Mouse (Mus musculus) kidney, embryonic 15.5 days (tissue): ENCODE measurements at regions not wholly inside any gene's neighbourhood (a gene's known extent, or its start where the extent isn't known, plus 50 kb on each side); places are given as distances from the start of the nearest gene placed in this dataset. TPM values are rescaled to one million over a fixed set of nuclear protein-coding genes. Genes with fewer than 3 reads are reported as not detected.

ENCODE experiments used
- ATAC-seq: fragments of 200-750 bp; cut with Nextera tagmentation; replicated peaks from 2 replicates; pipeline ENCODE4 v1.8.0; 2017; ENCODE audit warnings: moderate TSS enrichment; ENCODE audit not compliant: low FRiP score
- H3K27ac ChIP-seq: fragments of 300-500 bp; sonication (generic); 2 replicates; pipeline ENCODE4 v1.5.1; 2015; ENCODE audit warnings: mild to moderate bottlenecking, inconsistent platforms
- H3K27me3 ChIP-seq: fragments of 300-500 bp; sonication (generic); 2 replicates; pipeline ENCODE4 v1.6.1; 2015; ENCODE audit warnings: inconsistent platforms
- H3K36me3 ChIP-seq: fragments of 300-500 bp; sonication (generic); 2 replicates; pipeline ENCODE4 v1.6.1; 2015; ENCODE audit warnings: inconsistent platforms
- H3K4me1 ChIP-seq: fragments of 300-500 bp; sonication (generic); 2 replicates; pipeline ENCODE4 v1.6.1; 2015; ENCODE audit warnings: inconsistent platforms
- H3K4me2 ChIP-seq: fragments of 300-500 bp; sonication (generic); 2 replicates; pipeline ENCODE4 v1.6.1; 2015; ENCODE audit warnings: moderate library complexity, mild to moderate bottlenecking, inconsistent platforms
- H3K4me3 ChIP-seq: fragments of 300-500 bp; sonication (generic); replicated peaks from 2 replicates; pipeline ENCODE4 v1.5.1; 2015; ENCODE audit warnings: mild to moderate bottlenecking, inconsistent platforms
- H3K9ac ChIP-seq: fragments of 300-500 bp; sonication (generic); 2 replicates; pipeline ENCODE4 v1.6.1; 2015; ENCODE audit warnings: mild to moderate bottlenecking, inconsistent platforms
- H3K9me3 ChIP-seq: fragments of 300-500 bp; sonication (generic); replicated peaks from 2 replicates; pipeline ENCODE4 v1.6.1; 2016; ENCODE audit warnings: inconsistent platforms
- WGBS: fragments of 180-500 bp; shearing (Covaris S2); methylation state at CpG from one replicate; pipeline ENCODE4 v1.1.7; 2015; ENCODE audit warnings: mixed read lengths; 5-methylcytosine and 5-hydroxymethylcytosine counted together
- microRNA-seq: library from miRNA; unstranded; fragments of <30 nt; microRNA quantifications from one replicate; pipeline ENCODE4, GENCODE M21; 2016

- Histone ChIP-seq H3K4me3 (no peak overlapping the region), H3K9ac (no peak overlapping the region), H3K4me2 (no peak overlapping the region), H3K4me1 (no peaks in the 10 kb centered on the region), H3K27me3 (no peaks in the 10 kb centered on the region), H3K36me3 (no peaks in the 10 kb centered on the region), H3K27ac (no peak overlapping the region), H3K9me3 (no peaks in the 10 kb centered on the region)
- 82% methylated on average over 5 of the region's 5 CpGs for WGBS
- no peak for ATAC-seq
These were observed 74.0 kb upstream of the Cxxc4 start for GRCm38 (mm10) chr3:134162288-134162687.

DNA sequence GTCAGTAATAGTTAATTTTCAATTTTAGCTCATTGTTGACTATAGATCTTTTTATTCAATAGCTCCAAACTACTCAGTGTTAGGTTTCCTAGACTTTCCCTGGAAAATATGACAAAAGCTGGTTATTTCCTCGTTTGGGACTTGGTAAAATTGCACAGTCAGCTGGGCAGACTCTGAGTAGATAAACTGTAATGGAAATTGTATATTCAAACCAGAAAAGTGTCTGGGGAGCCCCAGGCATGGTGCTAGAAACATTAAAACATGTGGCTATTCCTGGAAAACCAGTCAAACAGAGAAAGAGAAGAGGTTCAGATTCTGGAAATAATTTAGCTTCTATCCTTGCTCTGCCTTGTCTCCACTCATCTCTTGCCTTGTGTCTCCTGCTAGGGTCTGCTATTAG, 66.4 kb upstream of the Cxxc4 start:
- H3K4me1 ChIP-seq: 0 out of 2 replicates have a peak, but pooled peaks cover 3% of the 10 kb centered on the region
- no peaks in the 10 kb centered on the region for H3K36me3 ChIP-seq
- 47% methylated on average over 1 of the region's 1 CpGs for WGBS
- no peak overlapping the region for H3K4me3 ChIP-seq
- no peak overlapping the region for H3K27ac ChIP-seq
- no peak overlapping the region for H3K4me2 ChIP-seq
- ATAC-seq: no peak
- no peaks in the 10 kb centered on the region for H3K27me3 ChIP-seq
- no peaks in the 10 kb centered on the region for H3K9me3 ChIP-seq
- no peak overlapping the region for H3K9ac ChIP-seq

- Histone ChIP-seq H3K4me2 (no peak overlapping the region), H3K9me3 (no peaks in the 10 kb centered on the region), H3K9ac (no peak overlapping the region), H3K4me1 (0 out of 2 replicates have a peak, but pooled peaks cover 3% of the 10 kb centered on the region), H3K27ac (no peak overlapping the region), H3K27me3 (no peaks in the 10 kb centered on the region), H3K36me3 (no peaks in the 10 kb centered on the region), H3K4me3 (no peak overlapping the region)
- WGBS: 17% methylated on average over 3 of the region's 3 CpGs
- no peak for ATAC-seq
These were observed 63.9 kb upstream of the Cxxc4 start for GRCm38 (mm10) chr3:134172357-134172756.

DNA sequence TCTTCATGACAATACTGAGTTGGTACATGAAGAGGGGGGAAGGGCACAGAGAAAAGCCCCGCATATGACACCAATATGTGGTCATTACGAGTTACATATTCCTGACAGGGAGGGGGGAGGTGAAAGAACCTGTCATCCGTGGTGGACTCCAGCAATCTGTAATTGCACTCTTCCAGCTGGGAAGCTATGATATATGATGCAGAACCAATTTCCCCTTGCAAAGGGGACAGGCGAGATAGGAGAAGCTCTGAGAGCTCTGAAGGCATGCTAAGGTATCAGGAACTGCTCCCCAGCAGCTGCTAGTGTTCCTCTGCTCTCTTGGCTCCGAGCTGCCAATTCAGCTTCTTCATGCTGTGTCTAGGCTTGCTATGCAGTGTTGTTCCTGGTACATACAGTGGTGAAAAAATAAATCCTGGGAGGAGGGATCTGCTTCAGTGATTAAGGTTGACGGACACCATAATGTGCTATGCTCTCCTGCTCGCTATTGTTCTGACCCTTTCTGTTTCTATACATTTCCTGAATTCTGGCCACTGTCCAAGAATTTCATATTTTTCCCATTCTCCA, 57.7 kb upstream of the Cxxc4 start:
- Histone ChIP-seq H3K27me3 (no peaks in the 10 kb centered on the region), H3K4me3 (no peak overlapping the region), H3K4me1 (peaks cover 7% of the 10 kb centered on the region; the same call in 1 of the 2 replicates), H3K36me3 (no peaks in the 10 kb centered on the region), H3K4me2 (no peak overlapping the region), H3K9me3 (no peaks in the 10 kb centered on the region), H3K27ac (no peak overlapping the region), H3K9ac (no peak overlapping the region)
- 36% methylated on average over 7 of the region's 7 CpGs for WGBS
- ATAC-seq: peak; percentile 80

DNA sequence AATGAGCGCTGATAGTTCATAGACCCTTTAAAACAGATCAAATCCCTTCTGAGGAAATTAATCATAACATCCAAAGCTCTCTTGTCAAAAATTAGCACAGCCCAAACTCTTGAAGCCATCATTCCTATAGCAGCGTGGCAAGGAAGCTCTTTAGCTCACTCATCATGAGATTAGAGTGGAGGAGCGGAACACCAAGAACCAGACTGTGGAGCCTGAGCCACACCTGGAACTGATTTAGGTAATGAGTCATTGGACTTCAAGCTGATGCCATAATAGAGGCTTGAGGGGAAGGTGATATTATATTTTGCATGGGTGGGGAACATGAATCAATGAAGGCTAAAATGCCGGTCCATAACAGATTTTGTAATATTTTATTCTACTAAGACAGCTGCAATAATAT, 52.2 kb upstream of the Cxxc4 start:
- H3K27me3 ChIP-seq: no peaks in the 10 kb centered on the region
- no peak overlapping the region for H3K4me3 ChIP-seq
- no peak overlapping the region for H3K4me2 ChIP-seq
- no peaks in the 10 kb centered on the region for H3K4me1 ChIP-seq
- no peak overlapping the region for H3K27ac ChIP-seq
- no peak for ATAC-seq
- WGBS: 91% methylated on average over 4 of the region's 4 CpGs
- H3K9me3 ChIP-seq: no peaks in the 10 kb centered on the region
- H3K9ac ChIP-seq: no peak overlapping the region
- no peaks in the 10 kb centered on the region for H3K36me3 ChIP-seq

Small RNA genes lying in the stretch of these regions (microRNA-seq; reads per million reads assigned to microRNA genes)
- not detected for gene Gm44361
